Mouse (Mus musculus): Measurements from ENCODE around the gene Mroh2b. TPM values are rescaled to one million over a fixed set of nuclear protein-coding genes. Genes with fewer than 3 reads are reported as not detected.

Gene Mroh2b
- not detected in 2 replicates for polyA plus RNA-seq (2015; fragmentation: Nextera tagmentation; extraction: Ambion mirVana)

DNA sequence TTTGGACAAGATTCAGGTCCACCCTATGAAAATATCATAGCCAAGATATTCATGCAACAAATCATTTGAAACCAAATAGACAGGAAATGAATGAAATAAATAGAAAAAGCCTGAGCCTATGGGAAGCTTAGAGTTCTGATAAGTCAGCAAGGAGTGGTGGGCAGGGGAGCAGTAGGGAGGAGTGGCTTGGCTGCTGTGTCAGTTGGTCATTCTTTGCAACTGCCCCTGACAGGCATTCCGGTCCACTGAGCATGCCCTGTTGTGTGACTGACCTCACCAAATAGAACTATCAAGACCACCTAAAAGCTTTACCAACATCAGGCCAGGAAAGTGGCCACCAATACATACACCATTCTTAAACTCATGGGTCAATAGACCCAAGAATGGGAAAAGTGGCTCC is at the start of gene Mroh2b:
Gene Mroh2b (plus strand): TSS at position 301 of the 400 bp plus-strand sequence.
- no peaks in the 10 kb centered on the region for H3K36me3 ChIP-seq
- no peaks in the 10 kb centered on the region for H3K9me3 ChIP-seq
- H3K4me2 ChIP-seq (replicated peaks), result no peak within 1 kb of the TSS
- H3K4me3 ChIP-seq, result no peak within 1 kb of the TSS
- H3K4me1 ChIP-seq, result no peaks in the 10 kb centered on the region
- ATAC-seq (replicated peaks), result no peak
- H3K9ac ChIP-seq (replicated peaks), result no peak within 1 kb of the TSS
- H3K27ac ChIP-seq (replicated peaks), result no peak within 1 kb of the TSS
- no peaks in the 10 kb centered on the region for H3K27me3 ChIP-seq
- whole genome bisulfite sequencing, result 84% methylated on average over 1 of the region's 1 CpGs

DNA sequence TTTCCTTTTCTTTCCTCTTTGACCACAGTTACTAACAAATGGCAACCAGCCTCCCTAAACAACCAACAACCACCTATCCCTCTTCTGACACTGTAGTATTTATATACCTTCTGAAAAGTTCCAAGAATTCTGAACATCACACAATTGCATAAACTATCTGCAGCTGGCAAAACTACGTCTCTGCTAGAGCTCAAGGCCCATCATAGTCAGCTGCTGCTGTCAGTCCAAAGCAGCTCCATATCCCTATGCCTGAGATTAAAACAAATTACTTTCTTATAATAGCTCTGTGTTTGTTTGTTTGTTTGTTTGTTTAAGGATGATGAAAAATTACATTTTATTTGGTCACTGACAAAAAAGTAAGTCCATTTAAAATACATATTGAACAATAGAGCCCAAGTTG is 48.5 kb upstream of the Mroh2b start:
- no peak for ATAC-seq (replicated peaks)
- no peaks in the 10 kb centered on the region for H3K36me3 ChIP-seq
- H3K9me3 ChIP-seq, result no peaks in the 10 kb centered on the region
- no peak overlapping the region for H3K9ac ChIP-seq (replicated peaks)
- H3K4me3 ChIP-seq, result no peak overlapping the region
- no peak overlapping the region for H3K4me2 ChIP-seq (replicated peaks)
- no peak overlapping the region for H3K27ac ChIP-seq (replicated peaks)
- no peaks in the 10 kb centered on the region for H3K4me1 ChIP-seq
- 95% methylated on average over 1 of the region's 1 CpGs for WGBS
- no peaks in the 10 kb centered on the region for H3K27me3 ChIP-seq

DNA sequence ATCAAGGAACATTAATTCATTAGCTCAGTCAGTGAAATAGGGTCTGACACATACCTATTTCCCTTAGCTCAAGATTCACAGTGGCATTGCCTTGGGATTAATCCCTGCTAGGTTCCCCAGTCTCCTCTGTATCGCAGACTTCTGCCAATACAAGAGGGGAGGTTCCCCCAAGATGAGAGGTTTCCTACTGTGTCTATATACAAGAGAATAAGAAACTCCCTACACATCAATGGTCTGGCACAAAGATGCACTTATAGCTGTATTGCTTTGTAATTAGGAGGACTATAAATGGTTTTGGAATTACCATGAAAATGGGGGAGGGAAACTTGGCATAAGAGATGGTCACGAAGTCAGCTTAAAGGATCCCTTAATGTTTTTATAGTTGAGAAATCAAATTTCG is 3.6 kb upstream of the Mroh2b start:
- WGBS, result 17% methylated on average over 3 of the region's 3 CpGs
- H3K4me3 ChIP-seq, result no peak overlapping the region
- H3K27me3 ChIP-seq, result no peaks in the 10 kb centered on the region
- ATAC-seq (replicated peaks), result no peak
- H3K9me3 ChIP-seq, result no peaks in the 10 kb centered on the region
- no peaks in the 10 kb centered on the region for H3K4me1 ChIP-seq
- no peak overlapping the region for H3K9ac ChIP-seq (replicated peaks)
- H3K4me2 ChIP-seq (replicated peaks), result no peak overlapping the region
- H3K27ac ChIP-seq (replicated peaks), result no peak overlapping the region
- no peaks in the 10 kb centered on the region for H3K36me3 ChIP-seq

DNA sequence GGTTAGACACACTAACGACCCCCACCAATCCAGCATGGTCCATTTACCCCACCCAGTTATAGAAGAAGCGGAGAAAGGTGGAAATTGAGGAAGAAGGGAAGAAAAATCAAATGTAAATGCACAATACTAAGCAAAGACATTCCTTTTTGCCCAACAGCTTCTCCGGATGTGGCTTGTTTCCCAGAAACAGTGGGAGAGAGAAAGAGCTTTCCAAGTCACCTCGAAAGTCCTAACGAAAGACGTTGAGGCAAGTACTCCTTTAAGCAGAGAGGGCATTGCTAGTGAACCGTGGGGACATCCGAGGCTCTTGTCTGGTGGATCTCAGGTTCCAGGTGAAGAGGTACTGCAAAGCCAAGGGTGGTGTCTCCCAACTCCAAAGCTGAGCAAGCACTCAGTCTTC is 36.2 kb downstream of the Mroh2b start:
- Histone ChIP-seq H3K9ac (replicated peaks) (no peak overlapping the region), H3K36me3 (no peaks in the 10 kb centered on the region), H3K4me2 (replicated peaks) (no peak overlapping the region), H3K27me3 (no peaks in the 10 kb centered on the region), H3K27ac (replicated peaks) (no peak overlapping the region), H3K9me3 (no peaks in the 10 kb centered on the region), H3K4me1 (no peaks in the 10 kb centered on the region), H3K4me3 (no peak overlapping the region)
- WGBS, result 87% methylated on average over 8 of the region's 8 CpGs
- ATAC-seq (replicated peaks), result no peak

DNA sequence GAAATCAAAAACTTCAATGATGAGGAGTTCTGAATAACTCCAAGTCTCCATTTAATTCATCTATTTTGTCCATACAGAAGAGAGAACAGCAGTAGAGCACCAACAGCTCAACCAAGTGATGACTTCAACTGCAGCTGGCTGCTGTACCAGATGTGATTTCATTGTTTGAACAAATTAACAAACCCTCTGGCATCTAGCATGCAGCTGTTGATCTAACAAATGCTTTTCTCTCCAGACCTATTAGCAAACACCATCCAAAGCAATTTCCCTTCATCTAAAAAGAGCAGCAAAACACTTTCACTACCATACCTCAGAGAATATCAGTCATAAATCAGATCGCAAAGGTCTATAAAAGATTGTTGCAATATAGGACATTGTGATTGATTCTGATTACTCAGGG is 74.8 kb downstream of the Mroh2b start:
- Histone ChIP-seq H3K27me3 (no peaks in the 10 kb centered on the region), H3K9me3 (no peaks in the 10 kb centered on the region), H3K4me2 (replicated peaks) (no peak overlapping the region), H3K4me1 (no peaks in the 10 kb centered on the region), H3K4me3 (no peak overlapping the region), H3K36me3 (no peaks in the 10 kb centered on the region), H3K27ac (replicated peaks) (no peak overlapping the region), H3K9ac (replicated peaks) (no peak overlapping the region)
- ATAC-seq (replicated peaks), result no peak
- 90% methylated on average over 1 of the region's 1 CpGs for WGBS

DNA sequence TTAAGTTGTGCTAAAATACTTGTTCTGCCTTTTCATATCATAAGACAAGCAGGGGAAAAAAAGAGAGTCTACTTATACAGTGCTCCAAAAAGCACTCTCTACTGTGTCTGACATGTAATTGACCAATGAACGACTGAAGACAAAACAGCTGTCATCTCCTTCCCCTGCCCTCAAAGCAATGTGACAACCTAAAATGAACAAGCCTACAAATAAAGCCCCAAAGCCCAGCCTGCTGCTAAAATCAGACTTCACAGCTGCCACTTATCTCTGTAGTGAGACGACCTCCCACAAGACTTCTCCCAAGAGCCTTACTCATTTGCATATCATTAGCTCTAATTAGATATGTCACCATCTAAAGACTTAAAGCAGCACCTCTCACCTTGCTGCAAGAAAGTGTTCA is 104.4 kb downstream of the Mroh2b start:
- 10% methylated on average over 2 of the region's 2 CpGs for whole genome bisulfite sequencing
- H3K27ac ChIP-seq (replicated peaks), result no peak overlapping the region
- no peak overlapping the region for H3K4me2 ChIP-seq (replicated peaks)
- peak; percentile 88 for ATAC-seq (replicated peaks)
- H3K4me3 ChIP-seq, result no peak overlapping the region
- no peaks in the 10 kb centered on the region for H3K27me3 ChIP-seq
- no peak overlapping the region for H3K9ac ChIP-seq (replicated peaks)
- H3K36me3 ChIP-seq, result no peaks in the 10 kb centered on the region
- H3K4me1 ChIP-seq, result peaks cover 9% of the 10 kb centered on the region
- H3K9me3 ChIP-seq, result no peaks in the 10 kb centered on the region

DNA sequence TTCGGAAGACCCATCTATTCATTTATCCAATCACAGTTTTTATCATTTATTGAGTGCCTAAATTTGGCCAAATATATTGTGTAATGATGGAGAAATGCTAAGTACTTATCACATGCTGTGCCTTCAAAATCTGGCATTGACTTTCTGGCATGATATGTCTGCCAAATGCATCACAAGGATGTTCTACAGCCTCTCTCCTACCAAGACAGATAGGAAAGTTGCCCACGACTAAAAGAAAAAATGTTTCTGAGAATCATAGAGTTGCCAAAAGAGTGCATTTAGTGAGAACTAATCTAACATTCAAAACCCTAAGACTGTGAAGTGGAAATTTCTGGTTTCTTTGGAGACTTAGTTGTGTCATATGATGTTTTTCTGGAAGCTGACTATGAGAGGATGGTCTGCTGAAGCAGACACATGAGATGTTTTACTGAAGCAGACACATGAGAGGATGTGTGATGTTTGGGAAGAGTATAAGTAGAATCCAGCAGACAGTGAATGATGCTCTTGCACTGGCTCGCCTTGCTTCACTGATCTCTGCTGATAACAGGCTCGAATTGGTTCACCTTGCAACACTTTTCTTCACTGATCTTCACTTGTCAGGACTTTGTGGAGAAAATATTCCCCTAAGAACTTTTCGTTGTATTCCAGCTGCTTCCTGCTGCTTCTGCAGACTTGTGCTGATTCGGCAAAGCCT is 105.1 kb downstream of the Mroh2b start:
- Histone ChIP-seq H3K4me1 (peaks cover 9% of the 10 kb centered on the region), H3K4me3 (no peak overlapping the region), H3K9ac (replicated peaks) (no peak overlapping the region), H3K36me3 (no peaks in the 10 kb centered on the region), H3K27me3 (no peaks in the 10 kb centered on the region), H3K27ac (replicated peaks) (no peak overlapping the region), H3K9me3 (no peaks in the 10 kb centered on the region), H3K4me2 (replicated peaks) (no peak overlapping the region)
- ATAC-seq (replicated peaks), result 0 out of 2 replicates have a peak, but pooled peaks have one; percentile 15
- 74% methylated on average over 6 of the region's 6 CpGs for WGBS

DNA sequence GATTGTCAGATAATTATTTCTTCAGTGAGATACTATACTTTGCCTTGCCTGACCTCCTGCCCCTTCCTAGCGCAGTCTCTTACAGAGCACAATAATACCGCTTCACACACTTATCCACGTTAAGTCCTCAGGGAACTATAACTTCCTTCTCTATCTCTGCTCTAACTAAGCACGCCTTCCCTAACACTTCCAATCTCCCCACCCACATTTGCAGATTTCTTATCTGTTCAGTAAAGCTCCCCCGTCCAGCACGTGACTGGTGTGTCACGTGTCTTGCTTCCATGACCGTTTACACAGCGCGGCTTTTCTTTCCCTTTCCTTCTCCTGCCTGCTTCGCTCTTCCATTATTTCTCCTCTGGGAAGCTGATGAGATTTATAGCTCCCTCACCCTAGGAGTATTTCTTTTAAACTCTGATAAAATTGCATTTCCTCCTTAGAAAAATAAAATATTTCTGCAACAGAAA is 111.1 kb downstream of the Mroh2b start:
- H3K9me3 ChIP-seq, result no peaks in the 10 kb centered on the region
- H3K36me3 ChIP-seq, result no peaks in the 10 kb centered on the region
- no peak for ATAC-seq (replicated peaks)
- no peak overlapping the region for H3K27ac ChIP-seq (replicated peaks)
- 92% methylated on average over 11 of the region's 11 CpGs for WGBS
- no peak overlapping the region for H3K4me2 ChIP-seq (replicated peaks)
- H3K4me1 ChIP-seq, result no peaks in the 10 kb centered on the region
- no peak overlapping the region for H3K4me3 ChIP-seq
- no peaks in the 10 kb centered on the region for H3K27me3 ChIP-seq
- H3K9ac ChIP-seq (replicated peaks), result no peak overlapping the region

Other genes starting within 250 kb of the Mroh2b start
- gene C6, start 171.6 kb upstream of the Mroh2b start, polyA plus RNA-seq (2015; fragmentation: Nextera tagmentation; extraction: Ambion mirVana), result not detected in 2 replicates
- 0.08 TPM in 1 of 2 replicates, not detected in the other for gene C7, start 165.0 kb downstream of the Mroh2b start, polyA plus RNA-seq (2015; fragmentation: Nextera tagmentation; extraction: Ambion mirVana)
- 0.38 and 0.49 TPM in 2 replicates for gene Card6, start 209.8 kb downstream of the Mroh2b start, polyA plus RNA-seq (2015; fragmentation: Nextera tagmentation; extraction: Ambion mirVana)
- gene Rpl37, start 217.9 kb downstream of the Mroh2b start, polyA plus RNA-seq (2015; fragmentation: Nextera tagmentation; extraction: Ambion mirVana), result 422 and 438 TPM in 2 replicates
- gene Prkaa1, start 245.1 kb downstream of the Mroh2b start, polyA plus RNA-seq (2015; fragmentation: Nextera tagmentation; extraction: Ambion mirVana), result 12.6 and 14.0 TPM in 2 replicates